Comparison of ENCODE assay signal across 18 mouse cellular contexts in the genomic region with DNA sequence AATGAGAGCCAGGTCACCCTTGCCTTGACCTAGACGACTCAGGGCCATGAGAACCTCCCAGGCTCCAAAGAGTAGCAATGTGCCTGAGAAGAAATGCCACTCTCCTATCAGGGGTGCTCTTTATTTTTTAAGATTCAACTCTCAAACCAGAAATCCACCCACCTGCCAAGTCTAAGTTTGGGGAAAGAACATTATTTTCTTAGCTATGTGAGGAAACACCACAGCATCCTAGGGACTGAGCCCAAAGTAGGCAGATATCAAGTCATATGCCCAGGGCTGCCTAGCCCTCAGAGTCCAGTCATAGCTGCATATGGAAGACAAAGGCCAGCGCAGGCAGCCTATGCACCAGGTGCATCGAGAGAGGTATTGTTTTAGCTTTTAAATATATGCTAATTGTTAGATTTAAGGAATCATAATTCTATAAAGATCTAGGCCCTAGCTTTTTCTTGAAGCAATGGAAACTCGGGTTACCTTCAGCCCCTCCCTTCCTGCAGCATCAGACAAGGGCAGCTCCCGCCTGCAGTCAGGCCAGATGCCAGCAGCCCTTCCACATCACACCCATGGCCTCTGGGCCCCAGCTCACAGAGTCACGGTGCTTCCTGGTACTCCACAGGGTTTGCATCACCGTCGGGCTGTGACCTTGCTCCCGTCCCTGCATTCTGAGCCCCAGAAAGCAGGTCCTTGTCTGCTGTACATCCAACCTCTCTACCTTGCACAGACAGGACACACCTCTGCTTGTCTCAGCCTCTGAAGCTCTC.
DNase-seq lines count a peak whose midpoint lies in the region; ATAC-seq lines count a peak whose summit lies in the region.
"Had no signal": no experiment of that assay in that cellular context is flagged by ENCODE, and none has a peak within 500 bp of the region (broad histone marks: within the 10 kb centered on the region; RNA-seq: fewer than 3 reads in every experiment).

No protein-coding gene starts in this region.

- H3K4me3 ChIP-seq in midbrain, embryonic 11.5 days (ENCODE audit: low read depth, low read length): no peak overlapping the region
- H3K4me3 ChIP-seq in forebrain, embryonic 10.5 days: no peak overlapping the region
- H3K4me3 ChIP-seq: limb, embryonic 15.5 days had no signal

- no peak overlapping the region for H3K9ac ChIP-seq in midbrain, embryonic 11.5 days (ENCODE audit: low read length)
- H3K9ac ChIP-seq: forebrain, postnatal 0 days; hindbrain, embryonic 14.5 days; limb, embryonic 15.5 days had no signal

- WGBS in midbrain, embryonic 11.5 days: 70% methylated on average over 9 of the region's 9 CpGs
- WGBS in forebrain, embryonic 10.5 days: 85% methylated on average over 9 of the region's 9 CpGs

- no peak overlapping the region for H3K4me2 ChIP-seq in midbrain, embryonic 11.5 days
- H3K4me2 ChIP-seq: hindbrain, embryonic 14.5 days; limb, embryonic 15.5 days had no signal

- no peak overlapping the region for H3K27ac ChIP-seq in midbrain, embryonic 11.5 days (ENCODE audit: low read depth, low read length)
- H3K27ac ChIP-seq in forebrain, embryonic 10.5 days: no peak overlapping the region
- H3K27ac ChIP-seq: hindbrain, embryonic 14.5 days; kidney, postnatal 0 days; limb, embryonic 15.5 days had no signal

- peak; percentile 44; the same call in 1 of the 2 replicates for ATAC-seq in megakaryocyte progenitor cell, adult 5-6 weeks (replicated peaks; ENCODE audit: poor library complexity)
- no peak for ATAC-seq in midbrain, embryonic 11.5 days (ENCODE audit: low FRiP score)

- H3K4me1 ChIP-seq in midbrain, embryonic 11.5 days (ENCODE audit: control insufficient read depth, insufficient read depth, low read length): no peaks in the 10 kb centered on the region
- peaks cover 20% of the 10 kb centered on the region for H3K4me1 ChIP-seq in forebrain, embryonic 10.5 days

- no peaks in the 10 kb centered on the region for H3K9me3 ChIP-seq in midbrain, embryonic 11.5 days (ENCODE audit: control insufficient read depth, low read length)
- H3K9me3 ChIP-seq in forebrain, embryonic 10.5 days: no peaks in the 10 kb centered on the region
- H3K9me3 ChIP-seq: G1E; limb, embryonic 15.5 days had no signal

- DNase-seq in cerebellum, postnatal 10 days: peak; percentile 49 to 65
- DNase-seq in cerebellum, postnatal 4 days (ENCODE audit: low spot score in 2 of 2): no peak
- peak; percentile 69 for DNase-seq in adrenal gland, adult 2 months
- DNase-seq in adrenal gland, postnatal 36 days: peak; percentile 55 to 70
- no peak for DNase-seq in thymus, postnatal 4 days
- no peak for DNase-seq in midbrain, embryonic 11.5 days (ENCODE audit: low spot score, missing footprints)
- no peak for DNase-seq in forebrain, embryonic 10.5 days (ENCODE audit: extremely low spot score, low spot score)
- DNase-seq: forebrain, postnatal 0 days; gastrocnemius, postnatal 10 days; heart, postnatal 36 days; lung, postnatal 10 days; right cerebral cortex, postnatal 4 days; thymus, postnatal 36 days had no signal

- H3K36me3 ChIP-seq in midbrain, embryonic 11.5 days (ENCODE audit: control insufficient read depth, insufficient read depth, low read length): no peaks in the 10 kb centered on the region
- no peaks in the 10 kb centered on the region for H3K36me3 ChIP-seq in forebrain, embryonic 10.5 days (replicated peaks)
- H3K36me3 ChIP-seq: G1E; limb, embryonic 15.5 days had no signal

- no peaks in the 10 kb centered on the region for H3K27me3 ChIP-seq in midbrain, embryonic 11.5 days (ENCODE audit: control insufficient read depth, insufficient read depth, low read length)
- no peaks in the 10 kb centered on the region for H3K27me3 ChIP-seq in forebrain, embryonic 10.5 days (ENCODE audit: poor library complexity, severe bottlenecking)

Comparison
In these comparisons a context has a peak if more than half of its experiments do, and no peak if none do; other contexts are left out.
1. DNase-seq: peak in cerebellum, postnatal 10 days (2 of 2), adrenal gland, adult 2 months (single experiment) and adrenal gland, postnatal 36 days (2 of 2); none in cerebellum, postnatal 4 days (0 of 2), thymus, postnatal 4 days (single experiment), midbrain, embryonic 11.5 days (single experiment) and forebrain, embryonic 10.5 days (single experiment).